Mouse (Mus musculus): ENCODE results near the gene Rwdd3. TPM values are rescaled to one million over a fixed set of nuclear protein-coding genes. Genes with fewer than 3 reads are reported as not detected.

The Rwdd3 gene
- polyA plus RNA-seq, 1 experiment from 2014 or later = 4.7 TPM

GRCm38 (mm10) chr3:121158901-121159351, 12.6 kb downstream of the Rwdd3 start:
- Histone ChIP-seq H3K27ac (no peak overlapping the region), H3K4me3 (replicated peaks) (no peak overlapping the region), H3K27me3 (no peaks in the 10 kb centered on the region), H3K4me1 (replicated peaks) (peaks cover 17% of the 10 kb centered on the region), H3K9me3 (no peaks in the 10 kb centered on the region), H3K4me2 (replicated peaks) (no peak overlapping the region), H3K9ac (replicated peaks) (no peak overlapping the region), H3K36me3 (no peaks in the 10 kb centered on the region)
- no peak for ATAC-seq
- 90% methylated on average over 16 of the region's 16 CpGs for WGBS

GRCm38 (mm10) chr3:121157546-121158330, 13.8 kb downstream of the Rwdd3 start:
- Histone ChIP-seq H3K9ac (replicated peaks) (no peak overlapping the region), H3K4me3 (replicated peaks) (no peak overlapping the region), H3K36me3 (no peaks in the 10 kb centered on the region), H3K4me2 (replicated peaks) (no peak overlapping the region), H3K9me3 (no peaks in the 10 kb centered on the region), H3K27ac (no peak overlapping the region), H3K27me3 (no peaks in the 10 kb centered on the region), H3K4me1 (replicated peaks) (peaks cover 17% of the 10 kb centered on the region)
- ATAC-seq = no peak
- WGBS = 71% methylated on average over 10 of the region's 10 CpGs

GRCm38 (mm10) chr3:121156451-121157186, 14.9 kb downstream of the Rwdd3 start:
- no peaks in the 10 kb centered on the region for H3K27me3 ChIP-seq
- peaks cover 17% of the 10 kb centered on the region for H3K4me1 ChIP-seq (replicated peaks)
- H3K4me3 ChIP-seq (replicated peaks) = 0 out of 2 replicates have a peak overlapping the region, but pooled peaks have one; percentile 4
- H3K4me2 ChIP-seq (replicated peaks) = peak overlapping the region; percentile 42
- 49% methylated on average over 11 of the region's 11 CpGs for WGBS
- H3K27ac ChIP-seq = no peak overlapping the region
- ATAC-seq = peak; percentile 51; the same call in 1 of the 2 replicates
- no peaks in the 10 kb centered on the region for H3K36me3 ChIP-seq
- H3K9me3 ChIP-seq = no peaks in the 10 kb centered on the region
- no peak overlapping the region for H3K9ac ChIP-seq (replicated peaks)

DNA sequence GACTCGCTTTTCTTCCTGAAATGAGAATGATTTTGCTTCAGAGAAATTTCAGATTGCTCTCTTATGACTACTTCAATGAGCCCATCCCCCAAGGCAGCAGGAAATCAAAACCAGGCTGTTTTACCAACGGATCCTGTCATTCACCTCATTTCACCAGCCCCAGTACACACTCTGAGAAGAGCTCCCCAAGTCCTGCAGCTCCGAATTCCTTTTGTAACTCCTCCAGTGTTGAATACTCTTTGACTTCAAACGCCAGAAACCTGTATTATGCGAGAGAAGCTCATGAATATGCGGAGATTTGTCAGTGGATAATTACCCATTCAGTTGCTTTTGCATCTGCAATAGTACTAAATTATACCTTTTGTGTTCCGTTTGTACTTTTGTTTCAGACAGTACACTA, 15.5 kb downstream of the Rwdd3 start:
- H3K9ac ChIP-seq (replicated peaks) = 0 out of 2 replicates have a peak overlapping the region, but pooled peaks have one; percentile 32
- no peaks in the 10 kb centered on the region for H3K9me3 ChIP-seq
- H3K27ac ChIP-seq = no peak overlapping the region
- H3K27me3 ChIP-seq = no peaks in the 10 kb centered on the region
- H3K4me3 ChIP-seq (replicated peaks) = 0 out of 2 replicates have a peak overlapping the region, but pooled peaks have one; percentile 4
- no peak for ATAC-seq
- H3K4me2 ChIP-seq (replicated peaks) = peak overlapping the region; percentile 42
- 15% methylated on average over 7 of the region's 7 CpGs for WGBS
- no peaks in the 10 kb centered on the region for H3K36me3 ChIP-seq
- H3K4me1 ChIP-seq (replicated peaks) = peaks cover 17% of the 10 kb centered on the region

- Histone ChIP-seq H3K27ac (peak overlapping the region; percentile 25; the same call in 1 of the 2 replicates), H3K4me2 (replicated peaks) (no peak overlapping the region)
- ATAC-seq = no peak
Measured at GRCm38 (mm10) chr3:121133937-121134336, 37.6 kb downstream of the Rwdd3 start.

GRCm38 (mm10) chr3:121133039-121133438, 38.5 kb downstream of the Rwdd3 start:
- H3K36me3 ChIP-seq = no peaks in the 10 kb centered on the region
- H3K9ac ChIP-seq (replicated peaks) = no peak overlapping the region

More at GRCm38 (mm10) chr3:121133937-121134336, 37.6 kb downstream of the Rwdd3 start:
- Histone ChIP-seq H3K4me1 (replicated peaks) (no peaks in the 10 kb centered on the region), H3K36me3 (no peaks in the 10 kb centered on the region), H3K9me3 (peaks cover 2% of the 10 kb centered on the region), H3K9ac (replicated peaks) (no peak overlapping the region), H3K4me3 (replicated peaks) (no peak overlapping the region), H3K27me3 (no peaks in the 10 kb centered on the region)
- WGBS = 79% methylated on average over 11 of the region's 11 CpGs

GRCm38 (mm10) chr3:121127171-121127570, 44.3 kb downstream of the Rwdd3 start:
- no peaks in the 10 kb centered on the region for H3K27me3 ChIP-seq
- WGBS = 94% methylated on average over 2 of the region's 2 CpGs
- no peak for ATAC-seq
- no peak overlapping the region for H3K4me3 ChIP-seq (replicated peaks)
- H3K9me3 ChIP-seq = peaks cover 6% of the 10 kb centered on the region
- H3K27ac ChIP-seq = no peak overlapping the region
- no peaks in the 10 kb centered on the region for H3K4me1 ChIP-seq (replicated peaks)
- no peak overlapping the region for H3K9ac ChIP-seq (replicated peaks)
- H3K4me2 ChIP-seq (replicated peaks) = no peak overlapping the region
- H3K36me3 ChIP-seq = no peaks in the 10 kb centered on the region

More at GRCm38 (mm10) chr3:121133039-121133438, 38.5 kb downstream of the Rwdd3 start:
- H3K4me2 ChIP-seq (replicated peaks) = no peak overlapping the region
- H3K4me3 ChIP-seq (replicated peaks) = no peak overlapping the region
- no peaks in the 10 kb centered on the region for H3K27me3 ChIP-seq
- no peaks in the 10 kb centered on the region for H3K4me1 ChIP-seq (replicated peaks)
- WGBS = 92% methylated on average over 5 of the region's 5 CpGs
- H3K27ac ChIP-seq = no peak overlapping the region
- no peak for ATAC-seq
- peaks cover 6% of the 10 kb centered on the region for H3K9me3 ChIP-seq

DNA sequence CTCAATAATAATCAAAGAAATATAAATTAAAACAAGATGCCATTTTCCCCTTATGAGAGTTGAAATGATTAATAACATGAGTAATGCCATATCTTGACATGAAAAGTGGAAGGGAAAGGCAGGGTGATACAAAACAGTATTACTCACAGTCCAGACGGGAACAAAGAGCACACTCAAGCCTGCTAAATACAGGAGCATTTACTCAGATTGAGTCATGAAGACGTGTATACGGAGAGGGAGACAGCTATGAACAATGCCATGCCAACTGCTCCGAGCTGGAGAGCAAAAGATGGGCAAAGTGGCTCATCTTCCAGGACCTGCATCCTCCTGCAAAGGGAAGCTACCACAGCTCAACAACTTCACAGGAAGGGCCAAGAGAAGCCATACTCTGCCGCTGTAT, 45.0 kb downstream of the Rwdd3 start:
- Histone ChIP-seq H3K36me3 (no peaks in the 10 kb centered on the region), H3K4me3 (replicated peaks) (no peak overlapping the region), H3K4me2 (replicated peaks) (no peak overlapping the region), H3K27me3 (no peaks in the 10 kb centered on the region), H3K27ac (no peak overlapping the region), H3K9ac (replicated peaks) (no peak overlapping the region), H3K9me3 (peaks cover 6% of the 10 kb centered on the region), H3K4me1 (replicated peaks) (no peaks in the 10 kb centered on the region)
- 82% methylated on average over 5 of the region's 5 CpGs for WGBS
- ATAC-seq = no peak

- no peak for ATAC-seq
- Histone ChIP-seq H3K4me1 (replicated peaks) (0 out of 2 replicates have a peak, but pooled peaks cover 2% of the 10 kb centered on the region), H3K9ac (replicated peaks) (no peak overlapping the region), H3K36me3 (no peaks in the 10 kb centered on the region), H3K27ac (no peak overlapping the region), H3K9me3 (no peaks in the 10 kb centered on the region), H3K4me2 (replicated peaks) (no peak overlapping the region), H3K27me3 (no peaks in the 10 kb centered on the region), H3K4me3 (replicated peaks) (no peak overlapping the region)
- 82% methylated on average over 5 of the region's 5 CpGs for WGBS
Measured at GRCm38 (mm10) chr3:121121072-121121471, 50.4 kb downstream of the Rwdd3 start.

- Histone ChIP-seq H3K9ac (replicated peaks) (no peak overlapping the region), H3K27me3 (no peaks in the 10 kb centered on the region), H3K4me3 (replicated peaks) (no peak overlapping the region), H3K9me3 (peaks cover 4% of the 10 kb centered on the region; the same call in 1 of the 2 replicates), H3K4me1 (replicated peaks) (0 out of 2 replicates have a peak, but pooled peaks cover 3% of the 10 kb centered on the region), H3K36me3 (no peaks in the 10 kb centered on the region), H3K27ac (no peak overlapping the region), H3K4me2 (replicated peaks) (no peak overlapping the region)
- no peak for ATAC-seq
- 75% methylated on average over 13 of the region's 13 CpGs for WGBS
Measured at GRCm38 (mm10) chr3:121116590-121116989, 54.9 kb downstream of the Rwdd3 start.

GRCm38 (mm10) chr3:121116067-121116466, 55.4 kb downstream of the Rwdd3 start:
- Histone ChIP-seq H3K4me2 (replicated peaks) (no peak overlapping the region), H3K9me3 (peaks cover 4% of the 10 kb centered on the region; the same call in 1 of the 2 replicates), H3K36me3 (no peaks in the 10 kb centered on the region), H3K27me3 (no peaks in the 10 kb centered on the region), H3K4me1 (replicated peaks) (0 out of 2 replicates have a peak, but pooled peaks cover 3% of the 10 kb centered on the region), H3K4me3 (replicated peaks) (no peak overlapping the region), H3K27ac (no peak overlapping the region), H3K9ac (replicated peaks) (no peak overlapping the region)
- WGBS = 75% methylated on average over 5 of the region's 5 CpGs
- ATAC-seq = no peak; the same call in 1 of the 2 replicates

DNA sequence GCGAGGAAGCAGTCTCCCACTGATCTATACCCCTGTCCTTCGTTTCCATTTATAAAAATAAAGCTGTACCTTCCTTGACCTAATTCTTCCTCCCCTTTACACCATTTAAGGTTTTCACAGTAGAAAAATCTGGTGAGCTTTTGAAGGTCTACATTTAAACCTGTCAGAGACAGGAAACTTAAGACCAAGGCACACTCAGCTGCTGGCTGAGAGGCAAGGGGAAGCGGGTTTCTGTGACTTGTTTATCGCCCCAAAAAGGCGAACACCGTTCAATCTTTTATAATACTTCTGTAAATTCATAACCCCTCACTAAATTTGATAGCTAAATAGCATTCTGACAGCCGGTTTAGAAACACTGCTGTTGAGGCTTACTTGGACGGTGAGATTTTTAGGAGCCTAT, 60.4 kb downstream of the Rwdd3 start:
- Histone ChIP-seq H3K27ac (no peak overlapping the region), H3K4me2 (replicated peaks) (no peak overlapping the region), H3K27me3 (0 out of 2 replicates have a peak, but pooled peaks cover 2% of the 10 kb centered on the region), H3K9me3 (peaks cover 4% of the 10 kb centered on the region; the same call in 1 of the 2 replicates), H3K36me3 (no peaks in the 10 kb centered on the region), H3K9ac (replicated peaks) (no peak overlapping the region), H3K4me3 (replicated peaks) (no peak overlapping the region), H3K4me1 (replicated peaks) (0 out of 2 replicates have a peak, but pooled peaks cover 1% of the 10 kb centered on the region)
- no peak for ATAC-seq
- 93% methylated on average over 8 of the region's 8 CpGs for WGBS
